Mouse (Mus musculus) hindbrain, postnatal 0 days (tissue): Measurements from ENCODE around the gene Nol4l. TPM values are rescaled to one million over a fixed set of nuclear protein-coding genes. Genes with fewer than 3 reads are reported as not detected.

Experiments
- ATAC-seq: fragments of 200-750 bp; cut with Nextera tagmentation; 2 replicates; pipeline ENCODE4 v1.8.0; 2017; ENCODE audit warnings: mild to moderate bottlenecking, moderate TSS enrichment, moderate library complexity
- DNase-seq: peaks from one replicate; pipeline ENCODE4 v3.0.0-alpha.2; 2015; ENCODE audit warnings: low spot score
- H3K27ac ChIP-seq: fragments of 300-500 bp; sonication (generic); 2 replicates; pipeline ENCODE4 v1.5.1; 2014; ENCODE audit warnings: mild to moderate bottlenecking
- H3K27me3 ChIP-seq: fragments of 300-500 bp; sonication (generic); 2 replicates; pipeline ENCODE4 v1.6.1; 2014; ENCODE audit warnings: low read length, mixed read lengths; ENCODE audit not compliant: insufficient read depth
- H3K36me3 ChIP-seq: fragments of 300-500 bp; sonication (generic); 2 replicates; pipeline ENCODE4 v1.6.1; 2014; ENCODE audit warnings: low read length, mixed read lengths; ENCODE audit not compliant: insufficient read depth
- H3K4me1 ChIP-seq: fragments of 300-500 bp; sonication (generic); 2 replicates; pipeline ENCODE4 v1.6.1; 2014; ENCODE audit warnings: antibody characterized with exemption, low read length, mixed read lengths; ENCODE audit not compliant: insufficient read depth
- H3K4me2 ChIP-seq: fragments of 300-500 bp; sonication (generic); 2 replicates; pipeline ENCODE4 v1.6.1; 2014; ENCODE audit warnings: low read depth, mild to moderate bottlenecking, low read length, moderate library complexity, mixed read lengths
- H3K4me3 ChIP-seq: fragments of 300-500 bp; sonication (generic); 2 replicates; pipeline ENCODE4 v1.5.1; 2014; ENCODE audit warnings: low read length
- H3K9ac ChIP-seq: fragments of 300-500 bp; sonication (generic); replicated peaks from 2 replicates; pipeline ENCODE4 v1.6.1; 2014; ENCODE audit warnings: mild to moderate bottlenecking, low read length, moderate library complexity, mixed read lengths
- H3K9me3 ChIP-seq: fragments of 300-500 bp; sonication (generic); 2 replicates; pipeline ENCODE4 v1.6.1; 2016; ENCODE audit warnings: low read length, mixed read lengths
- CTCF ChIP-seq: IDR thresholded peaks from 2 replicates; pipeline ENCODE4 v1.5.1; 2016; ENCODE audit warnings: antibody characterized with exemption, control low read depth, low read depth
- WGBS: fragments of 180-500 bp; shearing (Covaris S2); extraction: QIAGEN DNeasy Blood & Tissue Kit; methylation state at CpG from one replicate; pipeline ENCODE4 v1.1.7; 2014; 5-methylcytosine and 5-hydroxymethylcytosine counted together
- polyA plus RNA-seq: library from polyadenylated mRNA; unstranded; fragments of >200 nt; fragmentation: Nextera tagmentation; extraction: Ambion mirVana; gene quantifications from 2 replicates; pipeline ENCODE4 v1.2.1, GENCODE M21; 2015
- total RNA-seq: library from RNA; depleted of rRNA; stranded (reverse); fragments of >200 nt; gene quantifications from 2 replicates; pipeline ENCODE4 v1.2.3, GENCODE M21; 2014

Gene Nol4l
- total and polyA plus RNA-seq, 2 experiments from 2014 or later: 24.2 to 80.8 TPM

GRCm38 (mm10) chr2:153479486-153479885 is 50.3 kb downstream of the Nol4l start:
- Histone ChIP-seq H3K36me3 (peaks cover 12% of the 10 kb centered on the region; the same call in 1 of the 2 replicates), H3K9ac (no peak overlapping the region), H3K4me1 (peaks cover 39% of the 10 kb centered on the region), H3K9me3 (no peaks in the 10 kb centered on the region), H3K4me2 (no peak overlapping the region), H3K4me3 (no peak overlapping the region), H3K27ac (no peak overlapping the region), H3K27me3 (no peaks in the 10 kb centered on the region)
- ATAC-seq (no peak), DNase-seq (no peak)
- 100% methylated on average over 1 of the region's 1 CpGs for WGBS
- TF ChIP-seq CTCF: no peak

- peak; percentile 89 for DNase-seq
- Histone ChIP-seq H3K27me3 (no peaks in the 10 kb centered on the region), H3K27ac (no peak overlapping the region), H3K9me3 (no peaks in the 10 kb centered on the region), H3K36me3 (peaks cover 12% of the 10 kb centered on the region; the same call in 1 of the 2 replicates), H3K9ac (no peak overlapping the region), H3K4me1 (peaks cover 32% of the 10 kb centered on the region), H3K4me3 (no peak overlapping the region), H3K4me2 (no peak overlapping the region)
- WGBS: 6% methylated on average over 4 of the region's 4 CpGs
- TF ChIP-seq CTCF: peak; percentile 96
- ATAC-seq: peak; percentile 77
Observed at GRCm38 (mm10) chr2:153478583-153478982, 51.2 kb downstream of the Nol4l start.

GRCm38 (mm10) chr2:153475114-153476112 is 54.4 kb downstream of the Nol4l start:
- peak overlapping the region; percentile 37; the same call in 1 of the 2 replicates for H3K27ac ChIP-seq
- H3K4me1 ChIP-seq: peaks cover 15% of the 10 kb centered on the region
- H3K27me3 ChIP-seq: no peaks in the 10 kb centered on the region
- no peak for TF ChIP-seq CTCF
- H3K4me2 ChIP-seq: no peak overlapping the region
- no peak overlapping the region for H3K4me3 ChIP-seq
- H3K9ac ChIP-seq: no peak overlapping the region
- no peaks in the 10 kb centered on the region for H3K9me3 ChIP-seq
- ATAC-seq: no peak
- peak; percentile 50 for DNase-seq
- H3K36me3 ChIP-seq: peaks cover 12% of the 10 kb centered on the region; the same call in 1 of the 2 replicates
- WGBS: 37% methylated on average over 4 of the region's 4 CpGs

- ATAC-seq (peak; percentile 69), DNase-seq (peak; percentile 49)
- no peak overlapping the region for H3K9ac ChIP-seq
- H3K4me1 ChIP-seq: peaks cover 14% of the 10 kb centered on the region
- H3K4me2 ChIP-seq: no peak overlapping the region
- WGBS: 32% methylated on average over 3 of the region's 3 CpGs
- no peak overlapping the region for H3K4me3 ChIP-seq
- 0 out of 2 replicates have a peak, but pooled peaks cover 3% of the 10 kb centered on the region for H3K36me3 ChIP-seq
- H3K27me3 ChIP-seq: no peaks in the 10 kb centered on the region
- TF ChIP-seq CTCF: no peak
- H3K9me3 ChIP-seq: no peaks in the 10 kb centered on the region
- H3K27ac ChIP-seq: no peak overlapping the region
Observed at GRCm38 (mm10) chr2:153470983-153471382, 58.8 kb downstream of the Nol4l start.

GRCm38 (mm10) chr2:153469764-153470163 is 60.0 kb downstream of the Nol4l start:
- Histone ChIP-seq H3K9ac (no peak overlapping the region), H3K27ac (0 out of 2 replicates have a peak overlapping the region, but pooled peaks have one; percentile 0), H3K9me3 (no peaks in the 10 kb centered on the region), H3K36me3 (peaks cover 3% of the 10 kb centered on the region), H3K4me2 (no peak overlapping the region), H3K4me3 (no peak overlapping the region), H3K4me1 (peaks cover 5% of the 10 kb centered on the region; the same call in 1 of the 2 replicates), H3K27me3 (no peaks in the 10 kb centered on the region)
- 0 out of 2 replicates have a peak, but pooled peaks have one; percentile 46 for ATAC-seq
- TF ChIP-seq CTCF: no peak
- no peak for DNase-seq
- 49% methylated on average over 4 of the region's 4 CpGs for WGBS

GRCm38 (mm10) chr2:153469317-153469716 is 60.5 kb downstream of the Nol4l start:
- Histone ChIP-seq H3K4me3 (no peak overlapping the region), H3K4me2 (no peak overlapping the region), H3K4me1 (peaks cover 5% of the 10 kb centered on the region; the same call in 1 of the 2 replicates), H3K9me3 (no peaks in the 10 kb centered on the region), H3K9ac (no peak overlapping the region), H3K27me3 (no peaks in the 10 kb centered on the region), H3K36me3 (peaks cover 3% of the 10 kb centered on the region), H3K27ac (no peak overlapping the region)
- no peak for TF ChIP-seq CTCF
- 51% methylated on average over 2 of the region's 2 CpGs for WGBS
- no peak for DNase-seq
- 0 out of 2 replicates have a peak, but pooled peaks have one; percentile 2 for ATAC-seq

GRCm38 (mm10) chr2:153467372-153467771 is 62.4 kb downstream of the Nol4l start:
- WGBS: 74% methylated on average over 1 of the region's 1 CpGs
- ATAC-seq (no peak), DNase-seq (no peak)
- H3K27ac ChIP-seq: no peak overlapping the region
- no peaks in the 10 kb centered on the region for H3K4me1 ChIP-seq
- no peak overlapping the region for H3K4me3 ChIP-seq
- TF ChIP-seq CTCF: no peak
- H3K9me3 ChIP-seq: no peaks in the 10 kb centered on the region
- no peak overlapping the region for H3K9ac ChIP-seq
- H3K27me3 ChIP-seq: no peaks in the 10 kb centered on the region
- H3K4me2 ChIP-seq: no peak overlapping the region
- peaks cover 7% of the 10 kb centered on the region for H3K36me3 ChIP-seq
